Mouse (Mus musculus): ENCODE measurements around the gene Ano8.

The Ano8 gene

GRCm38 (mm10) chr8:71470913-71471255 lies 14.9 kb downstream of the Ano8 start:
- DNase-seq (ENCODE audit: low read depth, low spot score), result no peak

GRCm38 (mm10) chr8:71470146-71470912 lies 15.4 kb downstream of the Ano8 start:
- DNase-seq (ENCODE audit: low read depth, low spot score), result no peak

- DNase-seq (ENCODE audit: low read depth, low spot score), result peak; percentile 72
These were observed 16.4 kb downstream of the Ano8 start for GRCm38 (mm10) chr8:71469411-71469810.

- peak; percentile 99 for DNase-seq (ENCODE audit: low read depth, low spot score)
These were observed 16.8 kb downstream of the Ano8 start, which contains the start of gene Dda1 for GRCm38 (mm10) chr8:71468916-71469315. TSS of gene Dda1 (plus strand) at chr8:71469199.

- DNase-seq (ENCODE audit: low read depth, low spot score), result no peak
These were observed 17.8 kb downstream of the Ano8 start for GRCm38 (mm10) chr8:71468001-71468400.

- DNase-seq (ENCODE audit: low read depth, low spot score), result no peak
These were observed 18.6 kb downstream of the Ano8 start for GRCm38 (mm10) chr8:71467201-71467600.

- no peak for DNase-seq (ENCODE audit: low read depth, low spot score)
These were observed 19.6 kb downstream of the Ano8 start for GRCm38 (mm10) chr8:71466198-71466597.

GRCm38 (mm10) chr8:71465733-71466132 lies 20.0 kb downstream of the Ano8 start:
- no peak for DNase-seq (ENCODE audit: low read depth, low spot score)

GRCm38 (mm10) chr8:71464513-71465500 lies 21.0 kb downstream of the Ano8 start, which contains the start of gene Mrpl34:
TSS of gene Mrpl34 (plus strand) at chr8:71464959.
- DNase-seq (ENCODE audit: low read depth, low spot score), result peak; percentile 99

GRCm38 (mm10) chr8:71463188-71464033 lies 22.4 kb downstream of the Ano8 start, which contains the start of gene Abhd8:
TSS of gene Abhd8 (minus strand) at chr8:71463655.
- DNase-seq (ENCODE audit: low read depth, low spot score), result peak; percentile 96

GRCm38 (mm10) chr8:71462786-71463185 lies 23.0 kb downstream of the Ano8 start:
- peak; percentile 95 for DNase-seq (ENCODE audit: low read depth, low spot score)

GRCm38 (mm10) chr8:71462191-71462590 lies 23.6 kb downstream of the Ano8 start:
- no peak for DNase-seq (ENCODE audit: low read depth, low spot score)

- DNase-seq (ENCODE audit: low read depth, low spot score), result no peak
These were observed 24.5 kb downstream of the Ano8 start for GRCm38 (mm10) chr8:71461152-71461840.

- DNase-seq (ENCODE audit: low read depth, low spot score), result no peak
These were observed 25.0 kb downstream of the Ano8 start for GRCm38 (mm10) chr8:71460716-71461115.

GRCm38 (mm10) chr8:71457659-71458270 lies 28.0 kb downstream of the Ano8 start:
- DNase-seq (ENCODE audit: low read depth, low spot score), result no peak

GRCm38 (mm10) chr8:71456906-71457305 lies 28.9 kb downstream of the Ano8 start:
- no peak for DNase-seq (ENCODE audit: low read depth, low spot score)

- no peak for DNase-seq (ENCODE audit: low read depth, low spot score)
These were observed 31.1 kb downstream of the Ano8 start for GRCm38 (mm10) chr8:71454668-71455067.

GRCm38 (mm10) chr8:71452669-71453068 lies 33.1 kb downstream of the Ano8 start:
- DNase-seq (ENCODE audit: low read depth, low spot score), result no peak

GRCm38 (mm10) chr8:71451777-71452176 lies 34.0 kb downstream of the Ano8 start:
- no peak for DNase-seq (ENCODE audit: low read depth, low spot score)

GRCm38 (mm10) chr8:71451337-71451736 lies 34.4 kb downstream of the Ano8 start:
- no peak for DNase-seq (ENCODE audit: low read depth, low spot score)
